Comparison of ENCODE assay signal across 9 mouse cellular contexts in genomic region chr13:113034950-113035421, GRCm38 (mm10). TPM values are rescaled to one million over a fixed set of nuclear protein-coding genes. Genes with fewer than 3 reads are reported as not detected.
DNase-seq lines count a peak whose midpoint lies in the region; ATAC-seq and TF ChIP-seq lines count a peak whose summit lies in the region.
"Had no signal": no experiment of that assay in that cellular context is flagged by ENCODE, and none has a peak within 500 bp of the region (broad histone marks: within the 10 kb centered on the region; RNA-seq: fewer than 3 reads in every experiment).

Gene Cdc20b, plus strand, starts transcription at chr13:113035111.

- intact Hi-C loops in heart, postnatal 14 days (cut with DNase I) = loop anchor here (5.0 kb wide), 3 partner anchors 48 to 363 kb away; partner anchors contain the start of genes Ccno, Dhx29 and Mtrex

- no peaks in the 10 kb centered on the region for H3K79me2 ChIP-seq in macrophage (ENCODE audit: inconsistent target)

- TF ChIP-seq POLR2A in brain, embryonic 14.5 days (IDR thresholded peaks at IDR 0.05; ENCODE audit: borderline replicate concordance, extremely low read depth, insufficient read depth, insufficient read length, poor library complexity, severe bottlenecking) = no peak

- in situ Hi-C loops in ES-E14 (cut with MboI; ENCODE audit: low sequenced_read_pairs in 2 of 2, unreplicated experiment in 2 of 2) = no loop called here

- no peaks in the 10 kb centered on the region for H3K36me3 ChIP-seq in ES-E14 (ENCODE audit: control insufficient read depth, insufficient read depth, low read length, poor library complexity, severe bottlenecking)
- no peaks in the 10 kb centered on the region for H3K36me3 ChIP-seq in macrophage (ENCODE audit: inconsistent target)

- no peak within 1 kb of the TSS for H3K27ac ChIP-seq in ES-E14 (ENCODE audit: insufficient read depth, low read depth, low read length, poor library complexity, severe bottlenecking)
- H3K27ac ChIP-seq in macrophage = no peak within 1 kb of the TSS

- 0% methylated on average over 46 of the region's 46 CpGs for WGBS in macrophage (ENCODE audit: missing documents)

- ATAC-seq in erythroid progenitor cell, adult 5-6 weeks (replicated peaks; ENCODE audit: low FRiP score, poor library complexity, severe bottlenecking) = peak; percentile 59; the same call in 1 of the 2 replicates

- peaks cover 0 to 8% of the 10 kb centered on the region in 2 experiments; a peak in 2 of 4 replicates for H3K4me1 ChIP-seq in ES-E14 (ENCODE audit: control insufficient read depth in 2 of 2, insufficient read depth in 2 of 2, low read length in 2 of 2, poor library complexity in 1 of 2)

- no peak for TF ChIP-seq CTCF in brain, embryonic 14.5 days (IDR thresholded peaks at IDR 0.05; ENCODE audit: borderline replicate concordance, extremely low read depth, insufficient read depth, insufficient read length)

- H3K4me3 ChIP-seq in ES-E14 (ENCODE audit: insufficient read depth in 1 of 2, low read depth in 1 of 2, low read length in 2 of 2, poor library complexity in 1 of 2, severe bottlenecking in 1 of 2) = peak within 1 kb of the TSS; percentile 60 to 63
- H3K4me3 ChIP-seq in macrophage (ENCODE audit: inconsistent target) = peak within 1 kb of the TSS; percentile 26; the same call in 1 of the 2 replicates

- no peak for DNase-seq in ES-E14 (ENCODE audit: low read depth, low spot score)
- DNase-seq in brain, embryonic 14.5 days (ENCODE audit: low read depth) = peak; percentile 67
- DNase-seq in heart, postnatal 14 days = peak; percentile 53
- DNase-seq in layer of hippocampus, postnatal 36 days = peak; percentile 23 to 36
- DNase-seq in retina, postnatal 1 day = peak; percentile 76
- DNase-seq in urinary bladder, adult 2 months (ENCODE audit: low spot score) = peak; percentile 41

- H3K9ac ChIP-seq in ES-E14 (ENCODE audit: insufficient read depth, low read depth, low read length, poor library complexity, severe bottlenecking) = peak within 1 kb of the TSS; percentile 41; the same call in 1 of the 2 replicates

- H3K9me3 ChIP-seq in ES-E14 (ENCODE audit: control insufficient read depth, insufficient read depth, low read depth, low read length) = no peaks in the 10 kb centered on the region

TF ChIP-seq in ES-E14, 5 proteins besides CTCF, POLR2A, EP300 and RAD21:
- no peak for TF ChIP-seq ZC3H11A (IDR thresholded peaks at IDR 0.05; ENCODE audit: borderline replicate concordance, low read depth, low read length)
- no peak for TF ChIP-seq ZNF384 (IDR thresholded peaks at IDR 0.05; ENCODE audit: low read depth, low read length)
- TF ChIP-seq MAFK (IDR thresholded peaks at IDR 0.05; ENCODE audit: insufficient read depth, low read depth, low read length) = no peak
- TF ChIP-seq HCFC1 (IDR thresholded peaks at IDR 0.05; ENCODE audit: borderline replicate concordance, insufficient read depth, low read length) = peak; percentile 15; the same call in 1 of the 2 replicates

RNA-seq across cellular contexts. Expression of gene Cdc20b, which starts in this region (rescaled TPM):
- total RNA-seq in ES-E14 (2012; rRNA removed) = 0.16 and 0.49 TPM in 2 replicates
- polyA plus RNA-seq in brain, embryonic 14.5 days (2012; rRNA removed) = 0.86 and 1.1 TPM in 2 replicates
- total RNA-seq in erythroid progenitor cell, adult 5-6 weeks (2015; ENCODE audit: low replicate concordance) = not detected in 2 replicates
- total RNA-seq in erythroid progenitor cell, adult 5-6 weeks (2017; ENCODE audit: low replicate concordance) = not detected in 2 replicates
- not detected for total RNA-seq in heart, postnatal 14 days (2021)
- total RNA-seq in layer of hippocampus, postnatal 36 days (2021) = not detected
- not detected for total RNA-seq in macrophage (2018; cell fraction: chromatin; rRNA removed)
- not detected for total RNA-seq in macrophage (2018; cell fraction: cytosol; rRNA removed)
- total RNA-seq in macrophage (2018; cell fraction: nucleus; rRNA removed) = not detected
- not detected in 3 replicates for polyA plus RNA-seq in macrophage (2018)
- not detected in 2 replicates for polyA plus RNA-seq in urinary bladder, adult 2 months (2012; rRNA removed)
- polyA plus RNA-seq: gonadal fat pad, adult 2 months had no signal

Comparison
In these comparisons a context has a peak if more than half of its experiments do, and no peak if none do; other contexts are left out.
1. Peak in ATAC-seq in erythroid progenitor cell, adult 5-6 weeks; RNA of the gene not detected or under 1 TPM.
2. Peak in DNase-seq in heart, postnatal 14 days; RNA of the gene not detected or under 1 TPM.
3. Peak in DNase-seq in layer of hippocampus, postnatal 36 days; RNA of the gene not detected or under 1 TPM.
4. Peak in DNase-seq in urinary bladder, adult 2 months; RNA of the gene not detected or under 1 TPM.